Mouse (Mus musculus) intestine, embryonic 14.5 days (tissue): ENCODE data around the gene Trim69. TPM values are rescaled to one million over a fixed set of nuclear protein-coding genes. Genes with fewer than 3 reads are reported as not detected.
"Not testable (repeated sequence)": the region's sequence is repeated elsewhere in the genome, so short reads cannot be mapped to it uniquely, and the experiment has no call there.

ENCODE experiments used
- ATAC-seq: fragments of 200-750 bp; cut with Nextera tagmentation; replicated peaks from 2 replicates; pipeline ENCODE4 v1.8.0; 2017; ENCODE audit warnings: low read depth, moderate number of reproducible peaks, moderate TSS enrichment, moderate library complexity; ENCODE audit not compliant: low FRiP score, low TSS enrichment
- DNase-seq: peaks from one replicate; pipeline ENCODE4 v3.0.0-alpha.2; 2018; ENCODE audit warnings: low spot score
- H3K27ac ChIP-seq: fragments of 300-500 bp; sonication (generic); 2 replicates; pipeline ENCODE4 v1.5.1; 2014; ENCODE audit warnings: low read depth, mild to moderate bottlenecking, control low read depth
- H3K27me3 ChIP-seq: fragments of 300-500 bp; sonication (generic); replicated peaks from 2 replicates; pipeline ENCODE4 v1.6.1; 2014; ENCODE audit warnings: low read length, control low read depth; ENCODE audit not compliant: control insufficient read depth, insufficient read depth
- H3K36me3 ChIP-seq: fragments of 300-500 bp; sonication (generic); 2 replicates; pipeline ENCODE4 v1.6.1; 2014; ENCODE audit warnings: low read length, control low read depth; ENCODE audit not compliant: control insufficient read depth, insufficient read depth
- H3K4me1 ChIP-seq: fragments of 300-500 bp; sonication (generic); replicated peaks from 2 replicates; pipeline ENCODE4 v1.6.1; 2014; ENCODE audit warnings: low read length, control low read depth, mixed read lengths; ENCODE audit not compliant: control insufficient read depth, insufficient read depth
- H3K4me2 ChIP-seq: fragments of 300-500 bp; sonication (generic); 2 replicates; pipeline ENCODE4 v1.6.1; 2014; ENCODE audit warnings: low read length
- H3K4me3 ChIP-seq: fragments of 300-500 bp; sonication (generic); 2 replicates; pipeline ENCODE4 v1.5.1; 2014; ENCODE audit warnings: low read depth, low read length, control low read depth, mixed read lengths
- H3K9ac ChIP-seq: fragments of 300-500 bp; sonication (generic); 2 replicates; pipeline ENCODE4 v1.6.1; 2014; ENCODE audit warnings: mild to moderate bottlenecking, low read length
- H3K9me3 ChIP-seq: fragments of 300-500 bp; sonication (generic); 2 replicates; pipeline ENCODE4 v1.6.1; 2016; ENCODE audit warnings: low read length, control low read depth; ENCODE audit not compliant: control insufficient read depth
- WGBS: fragments of 180-500 bp; shearing (Covaris S2); extraction: QIAGEN DNeasy Blood & Tissue Kit; methylation state at CpG from one replicate; pipeline ENCODE4 v1.1.7; 2014; 5-methylcytosine and 5-hydroxymethylcytosine counted together
- polyA plus RNA-seq: library from polyadenylated mRNA; unstranded; fragments of >200 nt; fragmentation: Nextera tagmentation; extraction: Ambion mirVana; gene quantifications from 2 replicates; pipeline ENCODE4 v1.2.1, GENCODE M21; 2014

Trim69 gene
- polyA plus RNA-seq, 1 experiment from 2014 or later, result not detected

GRCm38 (mm10) chr2:122210534-122211228 is 50.2 kb downstream of the Trim69 start:
- H3K27me3 ChIP-seq, result no peaks in the 10 kb centered on the region
- DNase-seq (no peak), ATAC-seq (no peak)
- 72% methylated on average over 3 of the region's 3 CpGs for WGBS
- no peaks in the 10 kb centered on the region for H3K36me3 ChIP-seq
- H3K9me3 ChIP-seq, result no peaks in the 10 kb centered on the region
- no peak overlapping the region for H3K4me2 ChIP-seq
- H3K27ac ChIP-seq, result no peak overlapping the region
- no peak overlapping the region for H3K9ac ChIP-seq
- no peak overlapping the region for H3K4me3 ChIP-seq
- H3K4me1 ChIP-seq, result peaks cover 5% of the 10 kb centered on the region; the same call in 1 of the 2 replicates

DNA sequence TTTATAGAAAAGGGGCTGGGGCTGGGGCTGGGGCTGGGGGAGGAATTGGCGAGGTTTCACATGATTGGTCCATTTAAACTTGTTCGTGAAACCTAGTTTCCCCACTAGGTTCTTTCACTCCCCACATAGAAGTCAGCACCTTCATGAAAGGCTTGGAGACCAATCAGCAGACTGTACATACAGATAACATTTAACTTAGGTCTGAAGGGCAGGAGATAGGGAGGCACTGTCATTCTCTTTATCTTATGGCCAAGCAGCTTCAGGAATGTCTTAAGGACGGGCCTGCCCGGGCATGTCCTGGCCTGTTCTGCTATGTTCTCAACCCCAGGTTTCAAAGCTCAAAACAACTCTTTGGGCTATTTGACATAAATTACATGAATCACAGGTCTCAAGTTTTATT is 56.6 kb downstream of the Trim69 start:
- H3K9ac ChIP-seq, H3K4me3 ChIP-seq, H3K4me1 ChIP-seq, H3K9me3 ChIP-seq, ATAC-seq, H3K4me2 ChIP-seq, H3K36me3 ChIP-seq, H3K27me3 ChIP-seq, DNase-seq, H3K27ac ChIP-seq: not testable (repeated sequence)
- WGBS, result 93% methylated on average over 4 of the region's 4 CpGs

- Histone ChIP-seq H3K27ac (no peak overlapping the region), H3K4me3 (no peak overlapping the region), H3K4me2 (no peak overlapping the region), H3K4me1 (no peaks in the 10 kb centered on the region), H3K36me3 (no peaks in the 10 kb centered on the region), H3K9ac (no peak overlapping the region), H3K9me3 (no peaks in the 10 kb centered on the region), H3K27me3 (no peaks in the 10 kb centered on the region)
- DNase-seq, result no peak
- ATAC-seq, result no peak
- WGBS, result 87% methylated on average over 2 of the region's 2 CpGs
Measured at GRCm38 (mm10) chr2:122218234-122218633, 57.7 kb downstream of the Trim69 start.

DNA sequence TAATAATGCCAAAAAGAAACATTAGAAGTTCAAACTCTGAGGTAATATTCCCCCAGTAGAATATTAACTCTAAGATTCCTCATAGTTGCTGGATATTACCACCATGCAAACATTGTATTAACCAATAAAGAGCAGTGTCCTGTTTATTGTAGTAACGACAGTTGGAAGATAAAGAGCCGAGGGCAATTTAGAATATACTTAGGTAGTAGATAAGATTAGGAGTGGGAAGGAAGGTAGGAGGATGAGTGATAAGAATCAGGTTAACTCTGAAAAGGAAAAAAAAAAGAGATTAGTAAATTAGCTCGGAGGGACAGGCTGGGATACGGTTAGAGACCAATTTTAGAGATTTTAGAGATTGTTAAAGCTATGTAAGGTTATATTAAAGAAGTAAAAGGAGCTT is 60.9 kb downstream of the Trim69 start:
- Histone ChIP-seq H3K9me3 (no peaks in the 10 kb centered on the region), H3K4me2 (no peak overlapping the region), H3K36me3 (no peaks in the 10 kb centered on the region), H3K9ac (no peak overlapping the region), H3K27me3 (no peaks in the 10 kb centered on the region), H3K4me1 (no peaks in the 10 kb centered on the region), H3K27ac (no peak overlapping the region), H3K4me3 (no peak overlapping the region)
- ATAC-seq (0 out of 2 replicates have a peak, but pooled peaks have one; percentile 40), DNase-seq (no peak)
- WGBS, result 39% methylated on average over 4 of the region's 4 CpGs

GRCm38 (mm10) chr2:122221798-122222197 is 61.3 kb downstream of the Trim69 start:
- DNase-seq, result no peak
- no peaks in the 10 kb centered on the region for H3K36me3 ChIP-seq
- ATAC-seq, result peak; percentile 76; the same call in 1 of the 2 replicates
- WGBS, result 8% methylated on average over 5 of the region's 5 CpGs
- no peak overlapping the region for H3K4me2 ChIP-seq
- H3K27ac ChIP-seq, result no peak overlapping the region
- no peaks in the 10 kb centered on the region for H3K27me3 ChIP-seq
- H3K4me1 ChIP-seq, result no peaks in the 10 kb centered on the region
- H3K9ac ChIP-seq, result no peak overlapping the region
- no peak overlapping the region for H3K4me3 ChIP-seq
- no peaks in the 10 kb centered on the region for H3K9me3 ChIP-seq

DNA sequence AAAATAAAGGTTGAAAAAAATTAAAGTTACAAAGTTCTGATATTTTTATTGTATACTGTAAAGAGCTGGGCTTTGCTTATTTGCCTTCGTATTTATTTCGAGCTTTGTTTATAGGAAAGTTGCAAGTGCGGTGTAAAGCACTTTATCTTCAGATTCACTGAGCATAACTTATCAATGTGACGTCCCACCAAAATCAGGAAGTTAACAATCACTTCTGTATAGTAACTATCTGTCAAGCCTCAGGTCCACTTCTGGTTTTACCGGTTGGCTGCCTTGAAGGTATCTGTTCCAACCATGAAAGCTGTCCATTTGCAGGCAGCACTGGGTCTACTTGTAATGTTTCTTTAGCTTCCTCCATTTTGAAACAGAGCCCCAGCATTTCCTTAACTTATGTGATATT is 61.8 kb downstream of the Trim69 start:
- no peaks in the 10 kb centered on the region for H3K36me3 ChIP-seq
- DNase-seq (no peak), ATAC-seq (no peak)
- H3K9ac ChIP-seq, result no peak overlapping the region
- H3K27me3 ChIP-seq, result no peaks in the 10 kb centered on the region
- no peak overlapping the region for H3K4me3 ChIP-seq
- no peak overlapping the region for H3K4me2 ChIP-seq
- H3K4me1 ChIP-seq, result no peaks in the 10 kb centered on the region
- no peaks in the 10 kb centered on the region for H3K9me3 ChIP-seq
- 48% methylated on average over 5 of the region's 5 CpGs for WGBS
- H3K27ac ChIP-seq, result no peak overlapping the region

DNA sequence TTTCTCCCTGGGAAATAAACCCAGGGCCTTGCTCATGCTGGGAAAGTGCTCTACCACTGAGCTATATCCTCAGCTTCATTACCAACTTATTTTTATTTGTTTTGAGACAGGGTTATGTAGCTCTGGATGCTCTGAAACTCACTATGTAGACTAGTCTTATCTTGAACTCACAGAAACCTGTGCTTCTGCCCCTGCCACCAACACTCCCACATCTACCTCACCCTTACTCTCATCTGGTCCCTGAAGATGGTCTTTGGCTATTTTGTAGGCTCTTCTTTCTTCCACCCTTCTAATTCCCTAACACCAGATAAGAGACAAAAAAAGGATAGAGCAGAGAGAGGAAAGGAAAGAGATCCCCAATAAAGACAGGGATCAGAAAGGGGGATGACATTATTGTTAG is 63.2 kb downstream of the Trim69 start:
- ATAC-seq (no peak), DNase-seq (no peak)

More for the DNA sequence above, 63.2 kb downstream of the Trim69 start:
- no peaks in the 10 kb centered on the region for H3K36me3 ChIP-seq
- no peaks in the 10 kb centered on the region for H3K27me3 ChIP-seq
- H3K4me2 ChIP-seq, result no peak overlapping the region
- H3K27ac ChIP-seq, result no peak overlapping the region
- no peak overlapping the region for H3K4me3 ChIP-seq
- H3K9ac ChIP-seq, result no peak overlapping the region
- no peaks in the 10 kb centered on the region for H3K4me1 ChIP-seq
- H3K9me3 ChIP-seq, result no peaks in the 10 kb centered on the region

Other genes starting within 250 kb of the Trim69 start
- 51.8 and 60.3 TPM in 2 replicates for gene Ctdspl2, start 204.7 kb upstream of the Trim69 start, polyA plus RNA-seq
- 0.09 and 0.30 TPM in 2 replicates for gene Mageb3, start 204.6 kb upstream of the Trim69 start, polyA plus RNA-seq
- 12.0 and 12.4 TPM in 2 replicates for gene Eif3j1, start 132.2 kb upstream of the Trim69 start, polyA plus RNA-seq
- 11.3 and 11.9 TPM in 2 replicates for gene Spg11, start 42.3 kb upstream of the Trim69 start, polyA plus RNA-seq
- gene B2m, start 13.0 kb upstream of the Trim69 start, polyA plus RNA-seq, result 318 and 332 TPM in 2 replicates
- gene Patl2, start 25.5 kb downstream of the Trim69 start, polyA plus RNA-seq, result 0.13 TPM in 1 of 2 replicates, not detected in the other
- gene Terb2, start 25.6 kb downstream of the Trim69 start, polyA plus RNA-seq, result not detected in 2 replicates
- 53.7 and 65.1 TPM in 2 replicates for gene Sord, start 74.0 kb downstream of the Trim69 start, polyA plus RNA-seq
- 0.09 and 0.12 TPM in 2 replicates for gene Duox2, start 137.7 kb downstream of the Trim69 start, polyA plus RNA-seq
- 0.18 TPM in 1 of 2 replicates, not detected in the other for gene Duoxa2, start 138.2 kb downstream of the Trim69 start, polyA plus RNA-seq
- gene Duoxa1, start 153.0 kb downstream of the Trim69 start, polyA plus RNA-seq, result not detected in 2 replicates
- gene Duox1, start 155.0 kb downstream of the Trim69 start, polyA plus RNA-seq, result 0.05 TPM in 1 of 2 replicates, not detected in the other
- 3.6 and 4.9 TPM in 2 replicates for gene Shf, start 208.5 kb downstream of the Trim69 start, polyA plus RNA-seq